Mouse (Mus musculus): ENCODE data around the gene Ncor2.

GRCm38 (mm10) chr5:125175673-125176369 is 3.2 kb downstream of the Ncor2 start:
- no peak for TF ChIP-seq CTCF (IDR thresholded peaks at IDR 0.05; ENCODE audit: extremely low read depth, insufficient read depth, low read length)
- TF ChIP-seq POLR2A (IDR thresholded peaks at IDR 0.05; ENCODE audit: extremely low read depth, insufficient read depth, low read length) = no peak

Measured in cortical plate, adult 2 months (tissue).